Mouse (Mus musculus) midbrain, embryonic 14.5 days (tissue): ENCODE measurements around the gene Ssc5d. TPM values are rescaled to one million over a fixed set of nuclear protein-coding genes. Genes with fewer than 3 reads are reported as not detected.

Source experiments
- ATAC-seq: fragments of 200-750 bp; cut with Nextera tagmentation; 2 replicates; pipeline ENCODE4 v1.8.0; 2017; ENCODE audit warnings: moderate number of reproducible peaks, moderate library complexity; ENCODE audit not compliant: low FRiP score, low TSS enrichment
- DNase-seq: peaks from one replicate; pipeline ENCODE4 v3.0.0-alpha.2; 2015
- H3K27ac ChIP-seq: fragments of 300-500 bp; sonication (generic); replicated peaks from 2 replicates; pipeline ENCODE4 v1.5.1; 2014; ENCODE audit warnings: mild to moderate bottlenecking, low read depth, low read length, moderate library complexity
- H3K27me3 ChIP-seq: fragments of 300-500 bp; sonication (generic); 2 replicates; pipeline ENCODE4 v1.6.1; 2014; ENCODE audit warnings: low read length, control low read depth, mixed read lengths; ENCODE audit not compliant: control insufficient read depth, insufficient read depth
- H3K36me3 ChIP-seq: fragments of 300-500 bp; sonication (generic); 2 replicates; pipeline ENCODE4 v1.6.1; 2014; ENCODE audit warnings: low read length, control low read depth; ENCODE audit not compliant: control insufficient read depth, insufficient read depth
- H3K4me1 ChIP-seq: fragments of 300-500 bp; sonication (generic); 2 replicates; pipeline ENCODE4 v1.6.1; 2014; ENCODE audit warnings: mild to moderate bottlenecking, antibody characterized with exemption, low read length, control low read depth; ENCODE audit not compliant: control insufficient read depth, insufficient read depth
- H3K4me2 ChIP-seq: fragments of 300-500 bp; sonication (generic); 2 replicates; pipeline ENCODE4 v1.6.1; 2014; ENCODE audit warnings: mild to moderate bottlenecking, low read length, moderate library complexity
- H3K4me3 ChIP-seq: fragments of 300-500 bp; sonication (generic); replicated peaks from 2 replicates; pipeline ENCODE4 v1.5.1; 2014; ENCODE audit warnings: low read depth, low read length
- H3K9ac ChIP-seq: fragments of 300-500 bp; sonication (generic); replicated peaks from 2 replicates; pipeline ENCODE4 v1.6.1; 2014; ENCODE audit warnings: mild to moderate bottlenecking, low read length, moderate library complexity
- H3K9me3 ChIP-seq: fragments of 300-500 bp; sonication (generic); 2 replicates; pipeline ENCODE4 v1.6.1; 2016; ENCODE audit warnings: low read length, control low read depth, mixed read lengths; ENCODE audit not compliant: control insufficient read depth
- WGBS: fragments of 180-500 bp; shearing (Covaris S2); extraction: QIAGEN DNeasy Blood & Tissue Kit; methylation state at CpG from one replicate; pipeline ENCODE4 v1.1.7; 2014; 5-methylcytosine and 5-hydroxymethylcytosine counted together
- polyA plus RNA-seq: library from polyadenylated mRNA; unstranded; fragments of >200 nt; fragmentation: Nextera tagmentation; extraction: Ambion mirVana; gene quantifications from 2 replicates; pipeline ENCODE4 v1.2.1, GENCODE M21; 2014

Ssc5d gene
- polyA plus RNA-seq, 1 experiment from 2014 or later, result 0.84 TPM

DNA sequence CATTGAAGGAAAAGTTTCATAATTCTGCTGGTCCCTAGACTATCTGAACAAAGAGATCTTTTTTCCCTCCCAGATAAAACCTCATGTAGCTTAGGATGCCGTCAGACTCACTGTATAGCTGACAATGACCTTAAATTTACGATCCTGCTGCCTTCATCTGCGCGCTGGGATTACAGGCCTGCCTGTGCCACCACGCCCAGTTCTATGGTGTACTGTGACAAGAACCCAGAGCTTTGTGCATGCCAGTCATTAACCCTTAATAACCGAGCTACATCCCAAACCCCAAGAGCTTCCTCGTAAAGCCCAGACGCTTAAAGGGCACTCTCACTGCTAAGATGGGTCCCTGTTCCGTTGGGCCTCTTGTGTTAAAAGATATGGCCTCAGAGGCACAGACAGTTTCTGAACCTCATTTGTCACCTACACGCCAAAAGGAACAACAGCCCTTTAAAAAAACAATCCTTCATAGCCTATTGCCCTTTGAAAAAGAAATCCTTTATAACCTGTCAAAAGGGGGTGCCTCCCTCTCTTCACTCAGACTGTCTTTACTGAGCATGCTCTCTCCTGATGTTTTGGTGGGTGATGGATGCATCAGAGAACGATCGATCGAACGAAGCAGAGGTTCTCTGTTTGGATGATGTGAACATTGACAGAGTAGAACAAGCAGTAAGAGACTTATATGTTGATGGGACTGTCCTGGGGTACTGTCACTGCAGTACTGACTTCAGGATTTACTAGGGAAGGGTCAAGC, 9.7 kb upstream of the Ssc5d start:
- 17% methylated on average over 14 of the region's 14 CpGs for WGBS
- ATAC-seq, result peak; percentile 53
- Histone ChIP-seq H3K27me3 (no peaks in the 10 kb centered on the region), H3K36me3 (peaks cover 32% of the 10 kb centered on the region), H3K4me3 (peak overlapping the region; percentile 60), H3K4me1 (peaks cover 20% of the 10 kb centered on the region), H3K9me3 (no peaks in the 10 kb centered on the region), H3K4me2 (peak overlapping the region; percentile 64), H3K27ac (peak overlapping the region; percentile 99), H3K9ac (peak overlapping the region; percentile 77)
- DNase-seq, result peak; percentile 71

DNA sequence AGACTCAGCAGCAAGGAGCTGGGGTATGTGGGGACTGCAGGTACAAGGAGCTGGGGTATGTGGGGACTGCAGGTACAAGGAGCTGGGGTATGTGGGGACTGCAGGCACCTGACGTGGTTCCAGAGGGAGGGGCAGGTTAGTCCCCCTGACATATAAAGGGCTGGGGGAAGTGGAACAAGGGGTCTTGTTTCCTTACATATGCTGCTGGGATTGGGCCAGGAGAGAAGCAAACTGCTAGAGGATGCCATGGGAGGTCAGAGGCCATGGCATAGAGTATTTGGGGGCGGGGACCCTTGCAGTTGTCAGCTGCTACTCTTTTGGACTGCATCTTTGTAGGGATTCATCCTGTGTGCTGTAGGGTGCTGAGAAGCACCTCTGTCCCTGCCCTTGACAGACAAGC, 8.1 kb upstream of the Ssc5d start:
- Histone ChIP-seq H3K4me2 (no peak overlapping the region), H3K4me3 (no peak overlapping the region), H3K9ac (no peak overlapping the region), H3K9me3 (no peaks in the 10 kb centered on the region), H3K4me1 (peaks cover 35% of the 10 kb centered on the region), H3K36me3 (peaks cover 33% of the 10 kb centered on the region), H3K27me3 (no peaks in the 10 kb centered on the region), H3K27ac (no peak overlapping the region)
- 89% methylated on average over 2 of the region's 2 CpGs for WGBS
- DNase-seq (no peak), ATAC-seq (no peak)

DNA sequence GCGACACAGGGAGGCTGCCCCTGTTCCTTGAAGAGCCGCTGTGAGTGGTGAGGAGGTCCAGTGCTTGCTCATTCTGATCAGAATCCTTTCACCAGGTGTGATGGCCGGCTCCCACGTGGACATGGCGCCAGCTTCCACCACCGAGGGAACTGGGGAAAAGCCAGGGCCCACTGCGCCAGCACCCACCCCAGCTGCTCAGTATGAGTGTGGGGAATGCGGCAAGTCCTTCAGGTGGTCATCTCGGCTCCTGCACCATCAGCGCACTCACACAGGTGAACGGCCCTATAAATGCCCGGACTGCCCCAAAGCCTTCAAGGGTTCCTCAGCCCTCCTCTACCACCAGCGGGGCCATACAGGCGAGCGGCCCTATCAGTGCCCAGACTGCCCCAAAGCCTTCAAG, 6.9 kb upstream of the Ssc5d start:
- Histone ChIP-seq H3K27me3 (no peaks in the 10 kb centered on the region), H3K36me3 (peaks cover 33% of the 10 kb centered on the region), H3K9ac (no peak overlapping the region), H3K4me2 (no peak overlapping the region), H3K9me3 (no peaks in the 10 kb centered on the region), H3K4me1 (peaks cover 43% of the 10 kb centered on the region), H3K27ac (no peak overlapping the region), H3K4me3 (no peak overlapping the region)
- no peak for DNase-seq
- 94% methylated on average over 15 of the region's 15 CpGs for WGBS
- no peak for ATAC-seq

DNA sequence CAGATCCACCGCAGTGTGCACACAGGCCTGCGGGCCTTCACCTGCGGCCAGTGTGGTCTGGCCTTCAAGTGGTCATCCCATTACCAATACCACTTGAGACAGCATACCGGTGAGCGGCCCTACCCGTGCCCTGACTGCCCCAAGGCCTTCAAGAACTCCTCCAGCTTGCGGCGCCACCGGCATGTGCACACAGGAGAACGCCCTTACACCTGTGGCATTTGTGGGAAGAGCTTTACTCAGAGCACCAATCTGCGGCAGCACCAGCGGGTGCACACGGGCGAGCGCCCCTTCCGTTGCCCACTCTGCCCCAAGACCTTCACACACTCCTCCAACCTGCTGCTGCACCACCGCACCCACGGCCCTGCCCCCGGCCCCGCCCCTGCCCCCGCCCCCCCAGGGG, 6.5 kb upstream of the Ssc5d start:
- H3K27ac ChIP-seq, result no peak overlapping the region
- no peak for ATAC-seq
- peaks cover 47% of the 10 kb centered on the region for H3K4me1 ChIP-seq
- no peak overlapping the region for H3K4me2 ChIP-seq
- peaks cover 33% of the 10 kb centered on the region for H3K36me3 ChIP-seq
- no peak for DNase-seq
- no peaks in the 10 kb centered on the region for H3K27me3 ChIP-seq
- 86% methylated on average over 21 of the region's 21 CpGs for WGBS
- no peak overlapping the region for H3K4me3 ChIP-seq
- H3K9ac ChIP-seq, result no peak overlapping the region
- no peaks in the 10 kb centered on the region for H3K9me3 ChIP-seq

DNA sequence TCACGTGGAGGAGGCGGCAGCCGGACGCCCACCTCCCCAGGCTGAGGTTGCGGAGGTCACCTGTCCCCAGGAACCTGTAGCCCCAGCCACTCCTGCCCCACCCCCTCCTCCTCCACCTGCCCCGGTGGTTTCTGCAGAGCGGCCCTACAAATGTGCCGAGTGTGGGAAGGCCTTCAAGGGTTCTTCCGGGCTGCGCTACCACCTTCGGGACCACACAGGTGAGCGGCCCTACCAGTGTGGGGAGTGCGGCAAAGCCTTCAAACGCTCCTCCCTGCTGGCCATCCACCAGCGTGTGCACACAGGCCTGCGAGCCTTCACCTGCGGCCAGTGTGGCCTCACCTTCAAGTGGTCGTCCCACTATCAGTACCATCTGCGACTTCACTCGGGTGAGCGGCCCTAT, 5.6 kb upstream of the Ssc5d start:
- Histone ChIP-seq H3K4me3 (no peak overlapping the region), H3K4me1 (peaks cover 49% of the 10 kb centered on the region), H3K27ac (peak overlapping the region; percentile 98; the same call in 1 of the 2 replicates), H3K36me3 (peaks cover 33% of the 10 kb centered on the region), H3K4me2 (no peak overlapping the region), H3K9ac (no peak overlapping the region), H3K27me3 (no peaks in the 10 kb centered on the region), H3K9me3 (no peaks in the 10 kb centered on the region)
- DNase-seq, result no peak
- 92% methylated on average over 21 of the region's 21 CpGs for WGBS
- no peak for ATAC-seq

DNA sequence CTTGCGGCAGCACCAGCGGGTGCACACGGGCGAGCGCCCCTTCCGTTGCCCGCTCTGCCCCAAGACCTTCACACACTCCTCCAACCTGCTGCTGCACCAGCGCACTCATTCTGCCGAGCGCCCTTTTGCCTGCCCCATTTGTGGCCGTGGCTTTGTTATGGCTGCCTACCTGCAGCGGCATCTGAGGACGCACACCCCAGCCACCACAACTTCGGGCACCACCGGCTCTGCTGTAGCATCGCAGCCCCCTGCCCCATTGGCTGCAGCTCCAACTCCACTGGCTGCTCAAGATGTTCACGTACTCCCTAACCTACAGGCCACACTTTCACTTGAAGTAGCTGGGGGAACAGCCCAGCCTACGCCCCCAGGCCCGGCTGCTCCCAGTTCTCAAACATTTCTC, 5.1 kb upstream of the Ssc5d start:
- H3K27ac ChIP-seq, result peak overlapping the region; percentile 98
- H3K4me3 ChIP-seq, result no peak overlapping the region
- no peak overlapping the region; the same call in 1 of the 2 replicates for H3K9ac ChIP-seq
- H3K4me1 ChIP-seq, result peaks cover 54% of the 10 kb centered on the region
- no peak overlapping the region for H3K4me2 ChIP-seq
- H3K27me3 ChIP-seq, result no peaks in the 10 kb centered on the region
- no peak for ATAC-seq
- WGBS, result 88% methylated on average over 19 of the region's 19 CpGs
- peaks cover 33% of the 10 kb centered on the region for H3K36me3 ChIP-seq
- no peaks in the 10 kb centered on the region for H3K9me3 ChIP-seq
- no peak for DNase-seq

DNA sequence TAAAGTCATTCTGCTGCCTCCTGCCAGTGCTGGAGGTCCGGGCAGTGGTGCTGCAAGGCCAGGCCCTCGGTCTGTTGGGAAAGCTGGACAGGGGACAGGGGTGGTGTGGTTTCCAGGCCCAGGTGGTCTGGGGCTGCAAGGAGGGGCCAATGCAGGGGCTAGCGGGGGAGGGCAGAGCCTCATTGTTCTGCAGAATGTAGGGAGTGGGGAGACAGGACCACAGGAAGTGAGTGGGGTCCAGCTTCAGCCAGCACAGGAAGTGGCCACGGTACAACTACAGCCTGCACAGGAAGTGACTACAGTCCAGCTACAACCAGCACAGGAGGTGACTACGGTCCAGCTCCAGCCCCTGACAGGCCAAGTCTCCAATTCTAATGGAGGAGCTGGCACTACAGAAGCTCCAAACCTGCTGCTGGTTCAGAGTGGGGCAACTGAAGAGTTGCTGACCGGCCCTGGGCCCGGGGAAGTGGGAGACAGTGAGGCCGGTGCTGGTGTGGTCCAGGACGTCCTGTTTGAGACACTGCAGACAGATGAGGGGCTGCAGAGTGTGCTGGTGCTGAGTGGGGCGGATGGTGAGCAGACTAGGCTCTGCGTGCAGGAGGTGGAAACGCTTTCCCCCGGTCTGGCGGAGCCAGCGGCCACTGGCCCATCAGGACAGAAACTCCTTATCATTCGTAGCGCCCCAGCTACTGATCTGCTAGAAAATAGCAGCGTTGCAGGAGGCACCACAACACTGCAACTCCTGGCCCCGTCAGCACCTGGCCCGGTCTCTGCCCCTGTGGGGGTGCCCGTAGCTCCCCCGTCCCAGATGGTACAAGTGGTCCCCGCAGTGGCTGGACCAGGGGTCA, 4.4 kb upstream of the Ssc5d start:
- peak overlapping the region; percentile 68; the same call in 1 of the 2 replicates for H3K9ac ChIP-seq
- no peak overlapping the region for H3K4me3 ChIP-seq
- 56% methylated on average over 23 of the region's 23 CpGs for WGBS
- H3K27ac ChIP-seq, result peak overlapping the region; percentile 98
- no peaks in the 10 kb centered on the region for H3K9me3 ChIP-seq
- ATAC-seq, result no peak
- peak overlapping the region; percentile 91 for H3K4me2 ChIP-seq
- peaks cover 33% of the 10 kb centered on the region for H3K36me3 ChIP-seq
- no peak for DNase-seq
- H3K4me1 ChIP-seq, result peaks cover 59% of the 10 kb centered on the region
- H3K27me3 ChIP-seq, result no peaks in the 10 kb centered on the region

DNA sequence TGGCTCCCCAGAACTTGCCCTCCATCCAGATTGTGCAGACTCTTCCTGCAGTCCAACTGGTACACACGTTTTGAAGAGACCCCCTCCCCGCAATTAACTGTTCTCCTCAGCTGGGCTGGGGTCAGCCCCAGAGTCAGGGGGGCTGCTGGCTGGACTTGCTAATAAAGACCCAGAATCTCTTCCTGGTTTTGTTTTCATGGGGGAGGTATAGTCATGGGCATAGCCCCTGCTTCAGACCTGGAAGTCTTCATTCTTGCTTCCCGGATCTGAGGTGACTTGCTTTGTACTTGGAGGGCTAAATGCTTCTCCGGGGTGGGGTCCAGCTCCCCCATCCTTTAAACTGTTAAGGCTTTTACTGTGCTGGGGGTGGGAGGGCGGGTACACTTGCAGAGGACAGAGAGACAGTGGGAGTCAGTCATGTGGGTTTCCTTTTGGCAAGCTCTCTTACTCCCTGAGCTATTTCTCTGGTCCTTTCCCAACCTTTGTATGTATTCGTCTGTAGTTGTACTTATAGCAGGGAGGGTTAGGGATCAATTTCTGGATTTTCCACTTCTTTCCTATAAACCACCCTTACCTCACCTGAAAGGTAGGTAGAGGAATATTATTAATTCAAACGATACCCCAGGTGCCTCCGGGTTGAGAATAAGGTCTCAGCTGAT, 3.6 kb upstream of the Ssc5d start, which contains the start of gene Nat14:
TSS of gene Nat14 (plus strand) at position 205 of the 659 bp plus-strand sequence.
- Histone ChIP-seq H3K36me3 (peaks cover 33% of the 10 kb centered on the region), H3K9me3 (no peaks in the 10 kb centered on the region), H3K9ac (peak within 1 kb of the TSS; percentile 68), H3K27me3 (no peaks in the 10 kb centered on the region), H3K27ac (peak within 1 kb of the TSS; percentile 98), H3K4me3 (peak within 1 kb of the TSS; percentile 41), H3K4me2 (peak within 1 kb of the TSS; percentile 91), H3K4me1 (peaks cover 52% of the 10 kb centered on the region)
- DNase-seq (no peak), ATAC-seq (no peak; the same call in 1 of the 2 replicates)
- 21% methylated on average over 8 of the region's 8 CpGs for WGBS
